Mouse (Mus musculus) A20 (cell line): ENCODE measurements at regions not wholly inside any gene's neighbourhood (a gene's known extent, or its start where the extent isn't known, plus 50 kb on each side); places are given as distances from the start of the nearest gene placed in this dataset.
A peak's percentile ranks its signal among the peaks of the same experiment; 100 is the strongest.

ENCODE experiments used
- DNase-seq: peaks from one replicate; pipeline ENCODE4 v3.0.0-alpha.2; 2011; ENCODE audit warnings: low read depth, low spot score

- DNase-seq = peak; percentile 2
Measured at GRCm38 (mm10) chr15:30029257-30029899, 143.0 kb upstream of the Ctnnd2 start.

- no peak for DNase-seq
Measured at GRCm38 (mm10) chr15:30035367-30035766, 137.0 kb upstream of the Ctnnd2 start.

GRCm38 (mm10) chr15:30050851-30051250, 121.5 kb upstream of the Ctnnd2 start:
- no peak for DNase-seq

- DNase-seq = no peak
Measured at GRCm38 (mm10) chr15:30059808-30060207, 112.6 kb upstream of the Ctnnd2 start.

GRCm38 (mm10) chr15:30060505-30061342, 111.7 kb upstream of the Ctnnd2 start:
- DNase-seq = no peak

GRCm38 (mm10) chr15:30071668-30072067, 100.7 kb upstream of the Ctnnd2 start:
- DNase-seq = no peak

GRCm38 (mm10) chr15:30072301-30072700, 100.1 kb upstream of the Ctnnd2 start:
- no peak for DNase-seq

- no peak for DNase-seq
Measured at GRCm38 (mm10) chr15:30087120-30087519, 85.3 kb upstream of the Ctnnd2 start.

GRCm38 (mm10) chr15:30122061-30122460, 50.3 kb upstream of the Ctnnd2 start:
- DNase-seq = no peak
